Mouse (Mus musculus): ENCODE measurements around the gene Acsl1. TPM values are rescaled to one million over a fixed set of nuclear protein-coding genes. Genes with fewer than 3 reads are reported as not detected.

The Acsl1 gene
- total and polyA plus RNA-seq, 3 experiments, result 85.5 to 836 (median 620) TPM

DNA sequence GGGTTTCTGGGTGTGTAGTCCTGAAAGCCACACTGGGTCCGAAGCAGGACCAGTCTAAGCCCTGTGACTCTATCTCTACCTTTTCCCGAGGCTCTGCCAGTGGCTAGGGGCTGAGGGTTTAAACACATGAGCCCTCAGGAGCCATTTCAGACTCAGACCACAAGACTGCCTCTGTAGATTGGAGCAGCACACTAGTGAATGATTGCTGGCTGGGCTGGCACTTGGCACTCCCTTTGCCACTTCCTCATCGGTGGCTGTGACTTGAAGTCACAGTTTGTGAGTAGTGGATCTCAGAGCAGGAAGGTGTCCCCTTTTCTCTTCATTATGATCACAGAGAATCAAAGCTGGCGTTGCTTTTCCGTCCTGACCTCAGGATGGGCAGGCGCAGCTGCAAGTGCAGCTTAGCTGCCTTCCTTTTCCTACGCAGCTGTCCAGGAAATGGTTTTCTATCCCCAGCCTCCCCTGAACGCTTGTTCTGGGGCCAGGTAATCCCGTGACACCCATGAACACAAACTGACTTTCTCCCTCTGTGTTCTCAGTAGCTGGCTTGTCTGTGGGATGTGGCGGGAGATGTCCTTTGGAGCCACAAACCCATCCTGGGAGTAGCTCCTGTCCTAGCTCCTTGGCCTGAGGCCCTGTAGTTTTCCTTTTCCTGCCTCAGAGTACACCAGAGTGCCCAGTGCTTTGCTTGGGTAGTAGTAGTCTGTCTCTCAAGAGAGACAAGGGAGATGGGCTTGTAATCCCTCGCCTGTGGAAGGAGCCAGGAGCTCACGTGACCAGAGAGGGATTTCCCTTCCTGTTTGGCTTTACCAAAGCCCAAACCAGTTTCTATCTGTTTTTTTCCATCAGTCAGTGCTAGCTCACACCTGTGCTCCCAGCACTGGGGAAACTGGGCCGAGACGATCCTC lies 37.9 kb downstream of the Acsl1 start:
- DNase-seq, result no peak

DNA sequence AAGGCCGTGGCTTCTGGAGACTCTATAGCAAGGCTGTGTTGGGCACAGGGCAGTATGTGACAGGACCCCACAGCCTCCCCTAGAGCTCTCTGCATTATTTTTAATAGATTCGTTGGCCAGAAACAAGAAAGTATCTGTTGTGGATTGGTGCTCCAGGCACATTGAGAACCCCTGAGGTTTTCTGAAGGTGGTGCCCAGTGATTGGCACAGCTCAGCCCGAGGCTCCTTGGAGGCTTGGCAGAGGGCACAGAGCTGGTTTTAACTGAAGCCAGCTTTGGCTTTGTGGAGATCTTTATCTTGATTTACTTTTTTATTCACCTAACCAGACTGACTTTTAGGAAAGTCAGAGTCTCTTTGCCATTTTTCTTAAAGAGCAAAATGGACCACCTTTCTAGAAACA lies 38.6 kb downstream of the Acsl1 start:
- no peak for DNase-seq

DNA sequence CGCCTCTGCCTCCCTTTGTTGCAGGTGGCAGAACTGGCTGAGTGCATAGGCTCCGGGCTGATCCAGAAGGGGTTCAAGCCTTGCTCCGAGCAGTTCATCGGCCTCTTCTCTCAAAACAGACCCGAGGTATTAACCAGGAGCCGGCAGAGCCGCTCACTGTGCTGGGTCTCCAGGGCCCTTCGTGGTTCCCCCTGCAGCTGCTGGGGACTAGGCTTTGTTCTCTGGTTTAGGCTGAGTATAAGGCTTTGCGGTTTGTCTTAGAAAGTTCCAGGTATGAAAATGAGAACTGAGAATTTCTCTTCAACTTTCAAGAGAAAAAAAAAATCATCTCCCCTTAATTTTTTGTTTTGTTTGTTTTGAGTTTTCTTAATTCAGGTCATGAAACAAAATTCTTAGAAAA lies 40.5 kb downstream of the Acsl1 start:
- DNase-seq, result no peak

DNA sequence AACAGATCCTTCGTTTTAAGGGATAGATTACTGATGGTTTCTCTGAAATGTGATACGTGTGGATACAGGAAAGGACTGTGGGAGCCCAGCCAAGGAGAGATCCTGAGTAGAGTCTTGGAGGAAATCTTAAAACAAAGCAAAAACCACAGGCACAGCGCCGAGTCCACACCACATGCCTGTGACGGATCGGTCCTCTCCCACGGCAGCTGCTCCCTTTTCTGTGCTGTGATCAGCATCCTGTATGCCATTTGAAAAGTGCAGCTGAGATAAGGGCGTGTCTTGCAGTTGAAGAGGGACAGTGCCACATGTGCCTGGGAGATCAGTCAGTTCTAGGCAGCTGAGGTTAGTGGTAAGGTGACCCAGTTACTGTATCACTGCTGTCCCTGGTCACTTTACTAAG lies 41.7 kb downstream of the Acsl1 start:
- DNase-seq, result no peak

DNA sequence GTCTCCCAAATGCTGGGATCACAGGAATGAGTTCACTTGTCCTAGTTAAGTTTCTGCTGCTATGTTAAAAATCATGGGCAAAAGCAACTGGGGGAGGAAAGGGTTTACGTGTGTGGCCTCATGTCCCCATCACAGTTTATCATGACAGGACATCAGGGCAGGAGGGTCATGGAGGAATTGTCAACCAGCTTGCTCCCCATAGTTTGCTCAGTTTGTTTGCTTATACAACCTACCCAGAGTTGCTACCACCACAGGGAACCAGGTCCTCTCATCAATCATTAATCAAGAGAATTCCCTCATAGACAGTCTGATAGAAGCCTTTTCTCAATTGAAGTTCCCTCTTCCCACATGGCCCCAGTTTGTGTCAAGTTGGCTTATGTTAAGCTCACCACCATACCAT lies 43.2 kb downstream of the Acsl1 start:
- no peak for DNase-seq

DNA sequence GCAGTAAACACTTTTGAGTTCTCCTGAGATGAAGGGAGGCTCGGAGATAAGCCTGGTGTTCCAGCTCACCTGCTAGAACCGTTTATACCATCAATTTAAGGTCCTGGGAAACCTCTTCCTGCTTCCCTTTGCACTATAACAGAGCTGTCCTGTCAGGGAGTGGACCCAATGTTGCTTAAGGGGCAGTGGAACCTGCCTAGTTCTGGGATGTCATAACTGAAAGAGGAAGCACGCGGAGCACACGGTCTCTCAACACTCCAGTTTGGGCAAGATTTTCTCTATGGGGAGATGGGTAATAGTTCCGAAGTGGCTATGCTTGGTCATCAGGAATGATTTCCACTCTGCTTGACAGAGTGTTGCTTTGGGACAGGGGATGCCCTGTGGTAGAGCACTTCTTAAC lies 49.8 kb downstream of the Acsl1 start:
- DNase-seq, result no peak

DNA sequence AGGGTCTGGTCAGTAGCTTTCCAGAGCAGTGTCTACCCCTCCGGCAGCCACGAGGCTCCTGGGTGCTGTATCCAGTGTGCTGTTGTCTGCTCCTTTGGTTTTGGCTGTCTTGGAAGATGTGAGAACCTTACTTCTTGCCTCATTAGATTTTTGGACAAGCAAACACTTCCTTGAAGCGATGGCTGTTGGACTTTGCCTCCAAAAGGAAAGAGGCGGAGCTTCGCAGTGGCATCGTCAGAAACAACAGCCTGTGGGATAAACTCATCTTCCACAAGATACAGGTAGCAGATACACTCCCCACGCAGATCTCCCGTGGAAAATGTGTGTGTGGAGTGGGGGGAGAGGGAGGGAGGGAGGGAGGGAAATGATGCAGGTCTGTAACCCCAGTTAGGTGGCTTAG lies 55.3 kb downstream of the Acsl1 start:
- no peak for DNase-seq

DNA sequence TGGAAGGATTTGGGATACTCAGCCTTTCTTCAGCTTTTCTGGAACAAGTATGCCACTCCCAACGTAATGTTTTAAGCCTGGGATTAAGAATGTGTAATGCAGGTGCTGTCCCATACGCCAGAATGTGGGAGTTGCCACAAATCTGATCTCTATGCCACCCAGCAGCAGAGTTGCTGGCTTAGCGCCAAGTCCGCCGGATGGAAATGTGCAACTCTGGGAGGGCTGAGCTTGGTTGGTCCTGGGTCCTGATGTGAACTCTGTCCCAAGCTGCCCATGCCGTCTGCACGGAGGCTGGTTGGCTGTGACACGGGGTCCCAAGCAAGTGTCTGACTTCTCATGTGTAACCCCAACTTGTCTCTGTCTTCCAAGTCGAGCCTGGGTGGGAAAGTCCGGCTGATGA lies 56.0 kb downstream of the Acsl1 start:
- no peak for DNase-seq

DNA sequence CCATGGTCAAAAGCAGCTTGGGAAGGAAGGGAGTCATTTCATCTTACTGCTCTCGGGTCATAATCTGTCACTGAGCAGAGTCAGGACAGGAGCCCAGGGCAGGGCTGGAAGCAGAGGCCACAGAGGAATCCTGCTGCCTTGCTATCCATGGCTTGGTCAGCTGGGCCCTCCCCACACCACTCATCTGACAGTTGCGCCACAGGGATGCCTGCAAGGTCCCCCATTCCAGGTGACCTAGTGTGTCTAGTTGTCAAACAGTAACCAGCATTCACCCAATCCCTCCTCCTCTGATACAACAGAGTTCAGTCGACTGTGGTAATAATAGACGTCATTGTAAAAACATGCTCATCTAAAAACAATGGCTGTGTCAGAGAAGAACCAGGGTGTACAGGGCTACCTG lies 58.7 kb downstream of the Acsl1 start:
- no peak for DNase-seq

DNA sequence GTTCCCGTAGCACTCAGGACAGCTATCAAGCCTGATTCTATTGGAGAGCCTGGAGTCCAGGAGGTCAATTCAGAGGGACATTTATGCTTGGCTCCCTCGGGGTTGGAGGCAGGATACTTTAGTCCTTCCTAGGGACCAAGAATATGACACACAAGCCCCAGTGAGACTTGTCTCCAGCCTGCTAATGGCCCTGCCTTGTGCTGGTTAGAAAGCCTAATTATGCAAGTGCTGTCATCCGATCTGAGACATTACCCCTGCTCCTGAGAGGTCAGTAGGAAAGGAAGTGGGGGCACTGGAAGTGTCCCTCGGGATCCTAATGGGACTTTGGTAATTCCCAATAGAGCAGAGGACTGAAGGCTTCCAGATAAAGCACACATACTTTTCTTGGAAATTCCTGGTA lies 59.7 kb downstream of the Acsl1 start:
- DNase-seq, result no peak

DNA sequence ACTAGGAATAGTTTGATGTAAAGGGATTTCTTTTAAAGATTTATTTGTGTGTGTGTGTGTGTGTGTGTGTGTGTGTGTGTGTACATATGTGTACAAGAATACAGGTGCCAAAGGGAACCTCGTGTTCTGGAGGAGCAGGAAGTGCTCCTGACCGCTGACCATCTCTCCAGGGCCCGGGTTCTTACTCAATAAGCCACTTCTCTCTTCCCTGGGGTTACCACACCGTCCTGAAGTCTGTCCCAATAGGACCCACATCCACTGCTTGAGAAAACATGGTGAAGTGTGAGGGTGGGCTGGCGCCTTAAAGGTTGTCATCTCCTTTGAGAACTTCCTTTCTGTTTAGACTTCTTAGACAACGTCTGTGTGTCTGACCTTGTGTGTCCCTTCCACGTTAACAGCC lies 63.1 kb downstream of the Acsl1 start:
- DNase-seq, result no peak

DNA sequence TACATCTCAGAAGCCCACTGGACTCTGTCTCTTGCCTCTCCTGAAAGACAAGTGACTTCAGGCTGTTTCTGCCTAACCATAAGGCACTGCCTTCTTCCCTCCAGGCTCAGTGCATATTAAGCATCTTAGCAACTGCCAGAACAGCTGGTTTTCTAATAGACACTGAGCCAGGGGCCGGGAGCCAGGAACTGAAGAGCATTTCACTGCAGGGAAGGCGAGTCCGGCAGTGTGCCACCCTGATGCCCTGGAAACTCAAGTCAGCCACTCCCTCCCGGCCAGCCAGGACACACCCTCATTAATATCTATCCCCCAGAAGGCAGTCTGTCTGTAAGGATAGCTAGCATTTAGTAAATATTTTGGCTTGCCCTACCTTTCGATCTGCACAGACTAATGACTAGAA lies 68.9 kb downstream of the Acsl1 start:
- peak; percentile 39 for DNase-seq

DNA sequence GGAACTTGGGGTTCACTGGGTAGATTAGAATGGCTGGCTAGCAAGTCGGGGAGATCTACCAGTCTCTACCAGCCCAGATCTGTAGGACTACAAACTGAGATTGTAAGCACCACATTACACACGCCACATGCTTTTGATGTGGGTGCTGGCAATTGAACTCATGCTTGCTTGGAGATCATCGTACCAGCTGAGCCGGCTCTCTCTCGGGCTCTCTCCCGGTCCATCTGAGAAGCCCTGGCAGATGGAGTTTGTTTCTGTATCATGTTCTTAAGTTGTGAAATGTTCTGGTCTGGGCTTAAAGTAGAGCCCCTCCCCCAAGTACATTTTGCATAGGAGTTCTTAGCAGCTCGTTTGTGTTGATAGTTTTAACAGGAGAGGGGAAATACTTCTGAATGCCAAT lies 72.4 kb downstream of the Acsl1 start:
- DNase-seq, result no peak

DNA sequence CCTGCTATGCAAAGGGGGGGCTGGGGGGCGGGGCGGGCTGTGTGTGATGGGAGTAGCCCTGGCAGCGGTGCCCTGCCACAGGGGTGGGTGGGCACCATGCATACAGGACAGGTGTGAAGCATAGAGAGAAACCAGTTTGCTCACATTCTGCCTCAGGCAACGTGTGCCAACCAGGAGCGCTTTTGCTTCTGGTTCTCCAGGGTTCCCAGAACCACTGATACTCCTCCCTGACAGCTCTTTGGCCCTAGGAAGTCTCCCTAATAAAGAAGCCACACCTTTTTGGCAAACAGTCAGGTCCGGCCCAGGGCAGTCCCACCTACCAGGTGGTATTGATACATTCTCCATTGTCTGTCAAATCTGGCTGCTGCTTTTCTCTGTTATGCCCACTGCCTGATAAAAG lies 72.8 kb downstream of the Acsl1 start:
- DNase-seq, result no peak

DNA sequence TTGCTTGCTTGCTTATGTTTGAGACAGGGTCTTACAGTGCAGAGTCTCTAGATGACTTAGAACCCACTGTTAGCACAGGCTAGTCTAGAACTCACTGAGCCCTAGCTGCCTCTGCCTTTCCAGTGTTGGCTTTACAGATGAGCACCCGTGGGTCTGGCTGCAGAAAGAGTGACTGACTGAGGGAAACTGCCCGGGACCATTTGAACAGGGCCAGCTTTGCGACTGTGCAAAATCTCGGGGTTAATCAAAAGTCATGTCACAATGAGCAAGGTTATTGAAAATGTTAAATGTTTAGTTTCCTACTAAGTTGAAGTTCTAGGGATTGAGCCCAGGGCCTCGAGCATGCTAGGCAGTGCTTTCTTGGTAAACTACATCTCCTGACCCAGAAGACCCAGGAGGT lies 75.0 kb downstream of the Acsl1 start:
- DNase-seq, result no peak

DNA sequence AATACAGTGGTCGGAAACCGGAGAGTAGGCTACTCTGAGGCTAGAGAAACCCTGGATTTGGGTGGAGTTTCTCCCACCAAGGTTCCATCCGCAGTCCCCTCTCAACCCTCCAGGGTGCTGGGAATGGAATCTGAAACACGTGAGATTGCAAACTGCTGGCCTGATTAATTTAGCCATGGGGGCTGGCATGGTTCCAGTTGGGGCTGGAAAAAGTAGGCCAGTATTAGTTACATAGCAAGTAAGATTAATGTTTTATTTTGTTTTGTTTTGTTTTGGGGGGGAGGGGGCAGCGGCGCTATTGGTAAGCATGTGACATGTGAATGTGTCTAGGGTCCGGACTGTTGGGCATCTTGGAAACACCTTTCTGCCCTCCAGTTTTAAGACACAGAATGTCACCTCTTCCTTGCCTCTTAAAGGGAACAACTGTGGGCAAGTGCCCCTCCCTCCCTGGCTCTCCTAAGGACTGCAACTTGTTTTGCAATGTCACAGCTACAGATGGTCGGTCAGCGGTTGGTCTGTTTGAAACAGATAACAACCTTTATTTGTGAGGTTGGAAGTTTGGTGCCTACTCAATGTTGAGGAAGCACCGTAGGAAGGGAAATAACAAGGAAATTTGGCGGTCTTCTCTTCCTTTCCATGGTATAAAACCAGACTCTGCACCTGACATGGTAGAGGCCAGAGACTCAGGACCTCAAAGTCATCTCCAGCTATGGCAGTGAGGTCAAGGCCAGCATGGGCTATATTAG lies 75.8 kb downstream of the Acsl1 start:
- DNase-seq, result peak; percentile 68

DNA sequence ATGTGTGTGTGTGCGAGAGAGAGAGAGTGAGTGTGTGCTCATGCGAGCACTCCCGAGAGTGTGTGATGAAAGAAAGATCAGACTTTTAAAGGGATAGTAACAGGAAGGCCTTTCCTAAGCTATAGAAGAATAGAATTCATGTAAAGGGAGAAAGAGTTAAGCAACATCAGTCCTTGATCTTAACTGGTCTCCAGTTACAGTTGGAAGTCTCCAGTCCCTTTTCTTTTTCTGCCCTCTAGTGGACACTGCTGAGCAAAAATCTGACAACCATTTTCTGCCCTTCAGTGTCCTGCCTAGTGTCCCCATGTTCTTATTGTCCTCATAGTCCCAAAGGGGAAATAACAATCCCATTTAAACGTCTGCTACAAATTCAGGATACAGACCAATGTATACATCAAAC lies 76.4 kb downstream of the Acsl1 start:
- DNase-seq, result peak; percentile 69

DNA sequence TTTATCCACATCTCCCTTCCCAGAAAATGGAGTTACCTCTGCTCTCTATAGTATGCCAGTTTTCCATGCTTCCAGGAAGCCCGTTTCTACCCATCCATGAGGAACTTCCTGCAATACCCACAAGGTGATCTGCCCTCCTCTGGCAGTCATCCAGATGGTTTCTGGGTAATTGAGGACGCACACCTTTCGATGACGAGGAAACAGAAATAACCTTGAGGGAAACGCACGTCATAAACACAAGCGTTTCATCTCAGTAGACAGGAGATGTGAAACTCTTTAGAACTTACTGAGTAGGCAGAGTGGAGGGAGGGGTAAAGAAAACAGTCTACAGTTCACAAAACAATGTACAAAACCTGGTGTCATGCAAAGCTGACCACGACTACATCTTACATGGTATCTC lies 79.2 kb downstream of the Acsl1 start:
- DNase-seq, result no peak

DNA sequence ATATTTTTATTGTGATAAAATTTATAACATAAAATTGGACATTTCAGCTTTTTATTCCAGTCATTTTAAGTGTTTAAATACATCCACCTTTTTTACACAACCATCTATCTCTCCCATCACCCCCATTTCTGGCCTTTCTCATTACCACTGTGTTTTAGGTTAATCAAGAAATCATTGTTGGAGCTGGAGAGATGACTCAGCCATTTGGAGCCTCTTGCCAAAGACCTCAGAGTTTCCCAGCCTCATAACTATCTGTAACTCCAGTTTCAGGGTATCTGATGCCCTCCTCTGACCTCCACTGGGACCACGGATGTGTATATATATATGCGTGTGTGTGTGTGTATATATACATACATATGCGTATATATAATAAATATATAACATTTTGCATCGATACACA lies 80.2 kb downstream of the Acsl1 start:
- peak; percentile 45 for DNase-seq

DNA sequence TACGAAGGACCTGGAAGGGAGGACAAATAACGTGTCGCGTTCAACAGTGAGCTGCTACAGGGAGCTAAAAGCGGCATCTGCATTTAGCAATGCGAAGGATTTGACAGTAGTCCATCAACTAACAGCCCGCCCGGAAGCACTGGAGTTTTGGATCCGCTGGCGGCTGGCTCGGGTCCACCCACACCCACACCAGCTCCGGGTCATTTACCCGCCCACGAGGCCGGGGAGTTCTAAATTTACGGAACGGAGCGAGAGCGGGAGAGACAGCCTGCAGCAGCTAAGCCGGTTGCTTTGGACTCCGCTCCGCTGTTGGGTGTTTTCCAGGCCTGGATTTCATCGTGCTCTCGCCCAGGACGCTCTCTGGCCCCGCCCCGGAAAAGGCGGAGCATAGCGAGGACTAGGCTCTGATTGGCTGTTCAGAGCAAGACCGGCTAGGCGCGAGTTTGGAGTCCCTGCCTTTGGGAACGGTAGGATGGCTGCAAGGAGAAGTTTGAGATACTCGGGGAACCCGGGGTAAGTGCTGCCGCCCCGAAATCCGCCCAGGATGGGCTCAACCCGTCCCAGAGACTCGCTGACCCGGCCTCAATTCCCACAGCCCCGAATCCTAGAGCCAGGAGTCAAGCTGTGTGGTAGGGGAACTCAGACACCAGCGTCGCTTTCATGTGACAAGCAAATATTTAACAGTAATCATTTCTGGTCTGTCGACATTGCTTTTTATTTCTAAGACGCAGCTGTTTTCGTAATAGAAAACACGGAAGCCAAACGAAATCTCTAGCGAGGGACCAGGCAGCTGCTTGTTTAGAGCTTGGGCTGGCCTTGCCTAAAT lies 81.0 kb downstream of the Acsl1 start, which contains the start of gene Cenpu:
TSS of gene Cenpu (plus strand) at position 414 of the 826 bp plus-strand sequence.
- peak; percentile 100 for DNase-seq

DNA sequence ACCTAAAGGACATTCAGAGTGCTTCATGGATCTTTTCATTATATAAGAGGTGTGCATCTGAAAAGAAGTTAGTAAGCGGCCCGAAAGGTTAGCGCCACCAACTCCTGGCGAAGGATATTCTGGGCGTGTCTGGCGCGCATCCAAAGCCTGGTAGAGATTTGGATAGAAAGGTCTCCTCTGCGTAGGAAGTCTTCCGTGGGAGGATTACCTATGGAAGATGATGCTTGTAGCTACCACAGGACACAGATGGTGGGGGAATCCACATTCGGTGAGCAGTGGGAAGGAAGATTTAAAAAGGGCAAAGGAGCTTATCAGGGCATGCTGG lies 81.6 kb downstream of the Acsl1 start:
- DNase-seq, result no peak

DNA sequence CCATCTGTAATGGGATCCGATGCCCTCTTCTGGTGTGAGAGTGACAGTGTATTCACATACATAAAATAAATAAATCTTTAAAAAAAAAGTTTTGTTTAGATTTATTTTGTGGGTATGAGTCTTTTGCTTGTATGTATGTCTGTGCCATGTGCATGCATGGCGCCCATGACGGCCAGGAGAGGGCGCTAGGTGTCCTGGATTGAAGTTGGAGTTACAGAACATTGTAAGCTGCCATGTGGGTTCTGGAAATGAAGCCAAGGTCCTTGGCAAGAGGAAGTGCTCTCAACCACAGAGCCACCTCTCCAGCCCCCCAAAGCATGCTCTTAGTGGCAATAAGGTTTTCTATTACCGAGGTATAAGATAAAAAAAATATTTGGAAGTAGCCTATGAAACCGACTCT lies 88.6 kb downstream of the Acsl1 start:
- no peak for DNase-seq

DNA sequence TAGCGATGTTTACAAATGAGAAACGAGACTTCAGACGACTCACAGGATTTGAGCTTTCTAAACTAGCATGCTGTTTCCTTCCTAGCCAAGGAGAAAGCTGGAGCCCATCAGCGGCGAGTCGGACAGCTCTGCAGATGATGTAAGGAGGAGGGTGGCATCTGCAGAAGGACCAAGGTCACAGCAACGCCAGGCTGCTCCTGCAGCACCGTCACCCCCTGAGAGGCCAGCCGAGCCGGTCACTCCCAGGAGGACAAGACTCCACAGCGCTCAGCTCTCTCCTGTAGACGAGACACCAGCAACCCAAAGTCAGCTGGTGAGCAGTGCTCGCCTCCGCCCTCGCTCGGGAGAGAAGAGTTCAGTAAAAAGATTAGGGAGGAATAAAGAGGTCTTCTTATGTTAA lies 91.5 kb downstream of the Acsl1 start:
- DNase-seq, result peak; percentile 59
